Mouse (Mus musculus): Measurements from ENCODE around the gene Supt3. TPM values are rescaled to one million over a fixed set of nuclear protein-coding genes. Genes with fewer than 3 reads are reported as not detected.

Supt3 gene
- total RNA-seq, 4 experiments from 2014 or later = 9.9 to 20.2 (median 15.0) TPM

DNA sequence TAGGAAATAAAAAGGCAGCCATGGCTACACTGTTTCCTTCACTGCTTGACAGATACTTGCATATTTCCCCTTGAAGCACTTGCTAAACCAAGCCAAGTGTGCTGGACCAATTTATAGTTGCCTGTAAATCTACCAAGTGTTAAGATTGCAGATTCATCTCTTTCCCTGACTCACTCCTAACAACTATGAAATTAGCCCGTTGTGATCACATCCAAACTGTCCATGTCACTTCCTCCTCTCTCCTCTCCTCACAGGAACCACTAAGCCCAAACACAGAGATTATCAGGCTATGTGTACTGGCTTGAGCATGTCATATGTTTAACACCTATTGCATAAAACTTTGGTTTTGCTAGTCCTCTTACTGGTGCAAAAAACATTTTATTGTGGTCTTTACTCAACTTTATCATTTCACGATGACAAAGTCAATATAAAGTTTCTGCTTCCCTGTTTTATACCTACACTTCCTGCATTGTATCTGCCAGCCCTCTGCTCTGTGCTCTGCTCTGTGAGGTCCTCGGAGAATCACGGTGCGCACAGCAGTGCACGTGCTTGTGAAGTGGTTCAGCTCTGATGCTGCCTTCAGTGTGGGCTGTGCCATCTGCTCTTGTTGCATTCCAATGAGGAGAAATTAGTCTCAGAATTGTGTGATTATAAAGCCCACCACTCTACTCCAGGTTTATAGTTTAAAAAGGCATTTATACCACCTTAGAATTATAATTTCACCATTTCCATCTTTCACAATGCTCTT, 186.3 kb downstream of the Supt3 start:
- no peak for DNase-seq (ENCODE audit: low spot score in 2 of 2)

DNA sequence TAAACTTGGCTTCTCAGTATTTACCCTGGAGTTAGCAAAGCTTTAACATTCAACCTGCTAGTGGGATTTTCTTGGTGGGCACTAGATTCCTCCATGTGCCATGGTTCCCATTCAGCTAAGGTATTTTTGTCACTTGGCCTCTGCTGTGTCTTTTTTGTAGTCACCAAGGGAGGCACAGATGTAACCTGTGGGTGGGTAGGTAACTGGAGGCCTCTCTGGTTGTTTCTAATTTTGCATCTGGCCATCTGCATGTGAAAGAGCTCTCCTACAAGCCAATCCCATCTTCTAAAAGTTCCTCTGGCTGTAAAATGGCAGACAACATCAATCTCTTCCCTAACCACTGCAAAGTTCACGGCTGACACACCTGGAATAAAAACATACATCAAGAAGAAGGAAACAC, 190.2 kb downstream of the Supt3 start:
- DNase-seq (ENCODE audit: low spot score in 2 of 2) = no peak

DNA sequence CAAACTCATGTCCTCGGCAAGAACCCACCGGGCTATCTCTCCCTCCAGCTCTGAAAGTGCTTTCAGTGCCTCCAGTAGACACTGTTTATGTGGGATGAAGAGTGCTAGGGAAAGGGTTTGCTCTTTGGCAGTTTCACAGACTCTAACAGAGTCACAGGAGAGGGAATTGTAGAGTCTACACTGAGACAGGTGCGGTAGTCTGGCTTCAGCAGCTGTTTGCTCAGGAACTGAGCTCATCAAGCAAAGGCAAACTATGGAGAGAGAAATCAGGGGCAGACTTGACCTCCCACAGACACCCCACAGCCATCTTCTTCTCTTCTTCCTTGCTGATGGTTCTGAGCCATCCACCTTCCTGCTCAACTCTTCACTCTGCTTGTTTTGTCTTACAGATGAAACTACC, 193.3 kb downstream of the Supt3 start:
- DNase-seq (ENCODE audit: low spot score in 2 of 2) = no peak

DNA sequence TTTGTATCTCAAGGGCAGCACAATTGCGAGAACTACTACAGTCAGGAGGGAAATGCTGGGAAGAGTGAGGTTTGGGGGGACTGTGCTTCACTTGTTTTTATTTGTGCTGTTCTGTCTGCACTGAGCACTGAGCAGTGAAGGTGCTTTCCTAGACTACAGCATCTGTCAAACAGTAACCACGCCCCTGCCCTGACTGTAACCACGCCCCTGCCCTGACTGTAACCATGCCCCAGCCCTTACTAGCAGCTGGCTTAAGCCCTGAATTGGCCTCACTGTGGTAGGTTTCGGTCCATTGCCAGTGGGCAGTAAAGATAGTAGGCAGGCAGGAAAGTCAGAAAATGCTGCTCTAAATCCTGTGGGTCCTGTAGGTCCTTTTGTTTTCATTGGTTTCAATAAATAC, 196.5 kb downstream of the Supt3 start:
- DNase-seq (ENCODE audit: low spot score in 2 of 2) = no peak

DNA sequence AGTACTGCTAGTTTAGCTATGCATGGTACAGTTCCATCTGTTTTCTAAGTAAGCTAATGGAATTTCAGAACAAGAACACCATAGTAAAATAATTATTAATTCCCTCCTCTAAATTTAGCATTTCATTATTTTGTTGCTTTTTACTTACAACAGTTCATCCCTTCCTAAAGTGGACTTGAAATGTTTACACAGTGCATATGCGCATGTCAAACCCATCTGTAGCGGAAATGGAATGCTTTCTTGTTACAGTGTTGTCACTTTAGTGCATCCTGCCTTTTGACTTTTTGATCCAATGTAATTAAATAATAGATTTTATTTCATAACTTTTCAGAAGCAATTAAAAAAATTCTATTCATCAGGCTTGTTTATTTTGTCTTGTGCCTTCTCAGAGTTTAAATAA, 200.7 kb downstream of the Supt3 start:
- DNase-seq (ENCODE audit: low spot score in 2 of 2) = no peak

DNA sequence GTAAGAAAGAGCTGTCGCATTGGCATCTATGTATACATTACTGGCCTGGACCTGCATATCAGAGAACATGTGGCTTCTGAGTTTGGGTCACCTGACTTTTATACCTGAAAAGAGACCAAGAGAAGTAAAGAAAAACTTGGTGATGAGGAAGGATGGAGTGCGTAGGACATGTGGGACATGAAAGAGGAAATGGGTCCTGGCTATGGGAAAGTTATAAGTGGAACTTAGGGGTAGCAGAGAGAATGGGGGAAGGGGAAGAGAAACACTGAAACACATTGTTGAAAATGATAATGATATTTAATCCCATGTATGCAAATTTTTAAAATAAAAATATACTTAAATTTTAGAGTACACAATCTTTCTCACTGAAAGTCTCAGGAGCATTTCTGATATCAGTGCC, 211.0 kb downstream of the Supt3 start:
- no peak for DNase-seq (ENCODE audit: low spot score in 2 of 2)

DNA sequence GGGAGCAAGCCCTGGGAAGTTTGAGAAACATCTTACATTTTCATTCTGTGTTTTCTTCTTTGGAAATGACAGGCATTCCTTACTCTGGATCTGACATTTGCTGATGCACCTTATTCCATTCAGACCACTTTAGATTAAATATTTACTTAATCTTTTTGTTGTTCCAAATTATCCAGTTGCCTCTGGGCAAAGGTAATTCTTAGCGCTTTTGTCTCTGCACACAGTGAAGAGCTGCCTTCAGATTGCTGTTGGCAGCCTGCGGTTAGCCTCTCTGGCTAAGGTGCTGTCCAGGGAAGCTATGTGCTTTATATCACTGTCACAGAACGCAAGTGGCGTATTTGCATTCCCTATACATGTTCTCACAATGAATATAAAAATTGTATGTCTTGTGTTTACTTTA, 226.4 kb downstream of the Supt3 start:
- no peak for DNase-seq (ENCODE audit: low spot score in 2 of 2)

DNA sequence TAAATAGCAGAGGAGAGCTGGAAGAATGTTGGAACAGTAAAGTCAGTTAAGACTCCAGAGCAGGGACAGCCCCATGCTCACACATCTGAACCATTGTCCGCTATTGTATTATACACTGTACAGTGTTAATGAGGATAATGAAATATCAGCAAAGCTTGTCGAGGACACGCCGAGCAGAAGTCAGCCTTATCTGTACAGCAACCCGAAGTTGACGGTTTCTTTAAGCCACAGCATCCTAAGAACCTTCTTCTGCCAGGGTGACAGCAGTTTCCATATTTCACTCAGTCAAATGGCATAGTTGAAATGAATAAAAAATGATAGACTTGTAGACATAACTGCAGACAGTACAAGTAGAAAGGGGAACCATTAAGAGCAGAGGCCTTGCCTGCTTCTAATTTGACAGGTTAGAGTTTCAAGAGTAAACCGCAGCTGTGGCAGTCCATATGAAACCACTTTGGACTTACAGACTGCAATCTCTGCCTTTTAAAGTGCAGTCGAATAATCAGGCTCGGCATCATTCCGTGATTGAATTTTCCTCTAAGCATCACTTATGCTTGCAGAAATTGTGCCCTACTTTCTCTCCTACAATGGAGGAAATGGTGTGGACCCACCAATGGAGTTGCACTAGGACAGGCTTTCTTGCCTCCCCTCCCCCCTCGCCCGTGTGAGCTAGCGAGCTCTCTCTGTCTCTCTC, 227.7 kb downstream of the Supt3 start:
- DNase-seq (ENCODE audit: low spot score in 2 of 2) = no peak

DNA sequence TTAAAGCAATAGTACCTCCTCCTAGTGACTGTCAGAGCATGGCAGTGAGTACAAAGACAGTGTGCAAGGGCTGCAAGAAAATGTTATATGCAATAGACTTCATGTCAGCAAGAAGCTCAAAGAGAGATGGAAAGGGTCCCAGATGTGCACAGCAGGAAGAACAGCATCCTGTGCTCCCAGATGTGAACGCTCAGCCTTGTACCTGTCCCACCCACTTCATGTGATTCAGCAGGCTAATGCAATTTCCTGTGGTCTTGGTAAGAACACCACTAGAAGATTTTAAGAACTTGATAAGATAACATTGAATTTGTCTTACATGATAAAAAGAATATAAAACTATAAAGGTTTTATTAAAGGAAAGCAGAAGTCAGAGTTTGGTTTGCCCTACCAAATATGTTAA, 230.5 kb downstream of the Supt3 start:
- no peak for DNase-seq (ENCODE audit: low spot score in 2 of 2)

DNA sequence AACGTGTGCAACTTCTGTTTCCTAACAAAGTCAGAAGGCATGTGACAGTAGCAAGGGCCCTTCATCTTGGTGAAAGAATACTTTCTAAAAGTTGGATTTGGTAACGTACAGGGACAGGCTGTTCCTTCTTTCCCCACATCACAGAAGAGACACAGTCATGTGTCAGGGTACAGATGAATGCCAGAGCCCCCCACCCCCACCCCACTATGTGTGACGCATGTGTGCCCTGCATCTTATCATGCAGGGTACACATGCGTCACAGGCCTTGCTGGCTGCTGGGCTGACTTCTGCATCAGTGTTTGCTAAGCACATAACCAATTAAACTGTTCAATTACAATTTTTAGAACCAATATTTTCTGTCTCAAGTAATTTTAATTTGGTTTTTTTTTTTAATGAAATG, 231.7 kb downstream of the Supt3 start:
- no peak for DNase-seq (ENCODE audit: low spot score in 2 of 2)

DNA sequence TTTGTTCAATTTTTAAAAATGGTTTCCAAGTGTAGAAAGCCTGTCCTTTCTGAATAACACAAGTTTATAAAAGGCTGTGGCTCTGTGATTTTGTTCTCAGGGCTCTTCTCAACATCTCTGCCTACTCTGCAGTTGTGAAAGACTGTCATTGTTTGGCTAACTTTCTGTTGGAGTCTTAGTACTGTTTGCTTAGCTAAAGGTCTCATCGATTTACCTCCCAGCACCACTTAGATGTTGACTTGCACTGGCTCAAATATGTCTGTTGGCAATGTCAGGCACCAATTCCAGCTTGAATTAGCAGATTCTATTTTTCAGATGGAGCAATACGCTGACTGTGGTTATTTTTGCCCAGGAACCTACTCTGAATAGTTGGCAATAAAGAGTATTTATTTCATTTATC, 233.5 kb downstream of the Supt3 start:
- no peak for DNase-seq (ENCODE audit: low spot score in 2 of 2)

DNA sequence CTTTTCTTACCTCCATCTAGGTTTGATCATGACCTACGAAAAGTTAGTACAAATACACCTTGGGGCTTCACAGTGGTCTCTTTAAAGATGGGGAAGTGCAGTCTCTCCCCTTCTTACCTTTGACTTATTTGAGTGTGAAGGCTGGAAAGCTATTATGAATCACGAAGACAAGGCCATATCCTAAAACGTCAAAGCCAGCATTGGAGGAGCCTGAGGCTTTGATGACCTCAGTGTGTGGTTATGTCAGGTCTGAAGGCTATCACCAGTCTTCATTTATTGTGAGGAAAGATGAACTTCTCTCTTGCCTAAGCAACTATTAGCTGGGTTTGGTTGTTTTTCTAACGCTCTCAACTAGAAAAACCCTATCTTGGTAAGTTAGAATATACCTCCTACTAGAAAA, 239.8 kb downstream of the Supt3 start:
- no peak for DNase-seq (ENCODE audit: low spot score in 2 of 2)

DNA sequence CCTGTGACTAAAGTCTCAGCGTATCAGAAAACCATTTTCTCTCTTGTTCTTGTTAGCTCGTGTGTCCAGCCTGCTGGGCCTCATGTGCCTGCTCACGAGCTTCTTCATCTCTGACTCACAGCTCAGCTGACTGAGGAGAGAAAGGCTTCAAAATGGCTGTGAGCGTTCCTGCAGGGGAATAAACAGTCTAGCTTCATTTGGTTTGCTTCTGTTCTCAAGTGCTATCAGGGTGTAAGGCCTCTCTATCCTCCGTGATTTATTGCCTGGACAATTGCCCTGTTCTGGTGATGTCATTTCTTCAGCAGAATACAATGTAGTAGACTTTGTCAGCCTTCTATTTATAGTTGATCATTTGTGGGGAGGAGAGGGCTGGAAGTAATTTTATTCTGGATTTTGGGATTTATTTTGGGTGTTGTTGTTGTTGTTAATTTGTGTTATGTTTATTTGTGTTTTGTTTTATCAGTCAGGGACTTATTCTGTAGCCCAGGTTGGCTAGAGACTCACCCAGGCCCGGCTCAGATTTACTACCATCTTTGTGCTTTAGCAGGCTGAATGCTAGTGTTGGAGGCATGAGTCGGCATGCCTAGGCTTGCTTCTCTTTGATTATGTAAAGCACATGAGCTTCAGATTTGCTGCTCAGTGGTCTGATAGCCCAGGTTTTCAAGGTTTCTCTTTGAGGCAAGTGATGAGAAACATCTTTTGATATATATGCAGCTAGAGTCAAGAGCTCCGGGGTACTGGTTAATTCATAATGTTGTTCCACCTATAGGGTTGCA, 243.4 kb downstream of the Supt3 start:
- no peak for DNase-seq (ENCODE audit: low spot score in 2 of 2)

DNA sequence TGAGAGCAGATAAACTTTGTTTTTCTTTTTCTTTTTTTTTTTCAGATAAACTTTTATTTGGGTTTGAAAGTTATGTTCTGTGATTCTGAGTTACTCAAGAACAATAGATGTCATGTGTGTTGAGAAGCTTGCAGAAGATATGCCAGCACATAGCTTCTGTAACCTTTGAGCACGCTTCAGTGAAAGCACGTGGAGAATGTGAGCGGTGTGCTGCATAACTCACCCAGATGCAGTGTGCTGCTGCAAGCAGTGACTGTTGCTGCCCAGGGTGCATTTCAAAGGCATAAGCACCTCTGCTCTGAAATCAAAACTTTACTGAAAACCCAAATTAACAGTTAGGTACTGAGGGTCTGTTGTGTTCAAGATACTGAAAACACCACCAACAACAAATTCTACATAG, 251.5 kb downstream of the Supt3 start:
- no peak for DNase-seq (ENCODE audit: low spot score in 2 of 2)

DNA sequence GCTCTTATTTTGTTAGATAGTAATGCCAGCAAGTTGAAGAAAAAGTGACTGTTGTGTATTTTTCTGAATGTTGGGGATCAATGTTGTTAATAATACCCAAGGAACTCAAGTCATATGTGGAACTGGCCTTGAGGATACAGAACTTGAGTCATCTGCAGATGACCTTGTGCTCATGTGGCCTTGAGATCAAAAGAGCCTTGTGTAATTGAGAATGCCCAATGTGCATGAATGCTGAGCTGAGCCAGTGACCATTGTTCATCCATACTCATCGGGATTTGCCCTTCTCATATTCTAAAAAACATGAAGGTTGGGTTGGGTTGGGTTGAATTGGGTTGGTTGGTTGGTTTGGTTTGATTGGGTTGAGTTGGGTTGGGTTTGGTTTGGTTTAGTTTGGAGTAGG, 252.2 kb downstream of the Supt3 start:
- no peak for DNase-seq (ENCODE audit: low spot score in 2 of 2)

DNA sequence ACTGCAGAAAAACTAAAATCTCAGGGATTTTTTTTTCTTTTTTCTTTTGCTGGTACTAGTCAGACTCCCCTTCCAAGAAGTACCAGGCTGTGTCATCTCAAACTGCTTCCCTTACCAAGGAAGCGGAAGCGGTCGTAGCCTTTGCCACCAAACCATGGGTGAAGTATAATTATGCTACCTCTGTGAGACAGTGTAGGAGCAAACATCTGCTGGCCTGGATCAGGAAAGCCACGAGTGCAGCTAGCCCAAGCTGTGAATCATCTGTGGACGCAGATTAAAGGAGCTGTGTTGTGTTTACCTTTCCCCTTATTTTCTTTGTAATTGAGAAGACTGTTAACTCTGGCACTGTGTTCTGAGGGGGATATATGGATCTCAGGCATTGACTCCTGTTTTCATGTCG, 255.3 kb downstream of the Supt3 start:
- no peak for DNase-seq (ENCODE audit: low spot score in 2 of 2)

DNA sequence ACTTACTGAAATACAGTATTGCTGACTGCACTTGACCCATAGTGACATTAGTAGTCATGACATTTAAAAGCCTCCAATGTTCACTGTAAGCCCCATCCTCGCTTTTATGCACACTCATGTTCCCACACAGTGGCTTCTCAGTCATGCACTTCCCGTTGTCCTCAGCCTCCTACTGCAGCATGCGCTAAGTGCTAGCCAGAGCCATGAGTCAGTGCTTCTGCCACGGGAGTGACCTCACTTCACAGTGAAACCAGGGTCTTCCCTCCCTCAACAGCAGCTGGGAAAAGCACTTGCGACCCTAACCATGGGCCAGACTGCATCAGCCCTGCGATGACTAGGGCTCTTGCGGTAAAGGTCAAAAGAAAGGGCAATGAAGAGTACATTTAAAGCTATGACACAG, 256.7 kb downstream of the Supt3 start:
- DNase-seq (ENCODE audit: low spot score in 2 of 2) = no peak

DNA sequence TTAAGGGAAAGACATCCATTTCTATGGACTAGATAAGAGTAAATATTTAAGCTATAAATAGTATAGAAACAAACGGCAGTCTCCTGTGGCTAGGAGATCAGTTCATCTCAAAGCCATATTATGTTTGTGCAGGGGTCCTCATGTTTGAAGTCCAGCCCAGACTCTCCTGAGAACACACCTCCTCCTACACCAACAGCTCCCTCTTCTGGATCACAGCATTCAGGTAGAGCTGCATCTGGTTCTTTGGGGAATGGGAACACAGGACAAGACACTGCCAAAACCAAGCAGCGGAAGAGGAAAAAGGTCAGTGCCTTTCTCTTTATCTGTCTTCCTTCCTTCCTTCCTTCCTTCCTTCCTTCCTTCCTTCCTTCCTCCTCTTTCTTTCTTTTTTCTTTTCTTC, 264.1 kb downstream of the Supt3 start:
- no peak for DNase-seq (ENCODE audit: low spot score in 2 of 2)

DNA sequence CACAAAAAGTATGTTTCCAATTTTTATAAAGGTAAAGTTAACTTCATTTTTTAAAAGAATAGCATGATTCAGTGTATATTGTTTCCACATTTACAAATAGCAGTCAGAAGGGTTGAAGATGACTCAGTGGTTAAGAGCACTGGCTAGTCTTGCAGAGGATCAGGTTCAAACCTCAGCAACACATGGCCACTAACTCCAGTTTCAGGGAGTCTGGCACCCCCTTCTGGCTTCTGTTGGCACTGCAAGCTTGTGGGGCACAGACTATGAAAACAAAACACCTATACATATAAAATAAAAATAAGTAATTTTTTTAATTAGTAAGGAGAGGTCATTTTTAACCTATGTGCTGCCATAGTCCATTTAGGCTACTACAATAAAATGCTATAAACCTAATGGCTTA, 268.9 kb downstream of the Supt3 start:
- DNase-seq (ENCODE audit: low spot score in 2 of 2) = no peak

DNA sequence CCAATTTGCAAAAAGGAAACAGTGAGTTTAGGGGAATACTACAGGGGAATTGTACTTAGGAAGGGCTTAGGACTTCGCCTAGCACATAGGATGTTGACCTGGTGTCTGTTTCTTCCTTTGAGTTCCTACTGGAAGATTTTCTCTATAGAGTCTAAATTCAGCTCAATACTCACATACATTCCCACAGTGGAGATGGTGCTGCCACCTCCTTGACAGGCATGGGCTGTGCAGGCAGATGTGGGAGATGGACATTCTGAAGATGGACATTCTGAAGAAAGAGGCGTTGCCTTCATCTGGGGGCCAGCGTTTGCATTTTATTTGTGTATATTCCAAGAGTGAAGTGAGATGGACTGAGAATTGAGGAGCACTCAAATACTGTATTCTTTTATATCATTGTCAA, 269.6 kb downstream of the Supt3 start:
- no peak for DNase-seq (ENCODE audit: low spot score in 2 of 2)

DNA sequence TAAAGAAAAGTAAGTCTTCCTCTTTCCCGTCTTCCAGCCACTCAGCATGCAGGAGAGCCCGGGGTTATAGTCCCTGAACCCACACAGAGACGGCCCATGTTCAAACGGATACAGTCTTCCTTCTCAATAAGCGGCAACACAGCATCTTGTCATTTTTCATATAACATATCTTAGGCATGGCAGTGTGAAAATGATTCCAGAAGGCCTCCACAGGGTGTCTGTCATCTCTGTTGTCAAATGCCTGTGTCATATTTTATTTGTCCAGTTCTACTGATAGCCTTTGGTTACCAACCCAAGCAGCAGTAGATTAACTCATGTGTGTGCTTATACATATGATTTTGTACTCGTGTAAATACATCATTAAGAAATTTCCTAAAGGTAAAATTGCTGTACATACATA, 270.3 kb downstream of the Supt3 start:
- DNase-seq (ENCODE audit: low spot score in 2 of 2) = no peak

DNA sequence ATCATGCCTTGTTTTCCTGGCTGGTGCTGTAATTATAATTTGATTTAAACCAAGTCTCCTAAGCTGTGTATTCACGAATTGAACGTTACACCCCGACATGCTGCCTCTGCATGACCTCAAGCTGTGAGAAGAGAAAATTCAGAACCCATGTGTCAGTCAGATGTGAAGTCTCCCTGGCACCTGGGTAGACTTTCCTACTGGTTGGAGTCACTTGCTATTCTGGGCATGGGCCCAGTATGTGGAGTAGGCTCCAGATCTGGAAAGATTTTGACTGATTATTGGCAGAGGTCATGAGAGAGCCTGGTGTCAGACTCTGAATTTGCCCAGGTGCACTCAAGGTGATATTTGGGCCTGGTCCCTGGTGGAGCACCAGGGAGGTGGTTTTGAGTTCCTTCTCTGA, 275.0 kb downstream of the Supt3 start:
- DNase-seq (ENCODE audit: low spot score in 2 of 2) = no peak

DNA sequence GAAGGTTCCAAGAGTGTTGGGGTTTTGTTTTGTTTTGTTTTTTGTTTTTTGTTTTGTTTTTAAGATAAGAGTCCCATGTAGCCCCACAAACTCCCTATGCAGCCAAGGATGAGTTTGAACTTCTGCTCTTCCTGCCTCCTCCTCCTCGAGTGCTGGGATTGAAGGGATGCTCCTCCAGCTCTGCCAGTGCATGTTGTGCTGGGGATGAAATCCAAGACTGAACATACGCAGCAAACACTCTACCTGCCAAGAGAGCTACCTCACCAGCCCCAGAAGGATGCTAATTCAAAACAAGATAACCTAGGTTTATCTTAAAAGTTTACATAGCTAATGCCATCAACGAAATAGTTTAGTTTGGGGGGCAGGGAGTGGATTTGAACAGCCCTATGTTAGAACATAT, 276.4 kb downstream of the Supt3 start:
- DNase-seq (ENCODE audit: low spot score in 2 of 2) = no peak
